Mouse (Mus musculus) neural tube, embryonic 14.5 days (tissue): ENCODE measurements around the gene Creg1. TPM values are rescaled to one million over a fixed set of nuclear protein-coding genes. Genes with fewer than 3 reads are reported as not detected.
"Not testable (repeated sequence)": the region's sequence is repeated elsewhere in the genome, so short reads cannot be mapped to it uniquely, and the experiment has no call there.

Source experiments
- ATAC-seq: fragments of 200-750 bp; cut with Nextera tagmentation; 2 replicates; pipeline ENCODE4 v1.8.0; 2017; ENCODE audit warnings: low read depth, mild to moderate bottlenecking, moderate TSS enrichment, moderate library complexity
- H3K27ac ChIP-seq: fragments of 300-500 bp; sonication (generic); 2 replicates; pipeline ENCODE4 v1.5.1; 2014; ENCODE audit warnings: low read depth, mild to moderate bottlenecking, control low read depth, low read length, moderate library complexity, mixed read lengths
- H3K27me3 ChIP-seq: fragments of 300-500 bp; sonication (generic); 2 replicates; pipeline ENCODE4 v1.6.1; 2014; ENCODE audit warnings: low read length; ENCODE audit not compliant: control insufficient read depth, insufficient read depth
- H3K36me3 ChIP-seq: fragments of 300-500 bp; sonication (generic); 2 replicates; pipeline ENCODE4 v1.6.1; 2014; ENCODE audit warnings: low read length, mixed read lengths; ENCODE audit not compliant: control insufficient read depth, insufficient read depth
- H3K4me1 ChIP-seq: fragments of 300-500 bp; sonication (generic); 2 replicates; pipeline ENCODE4 v1.6.1; 2014; ENCODE audit warnings: low read length; ENCODE audit not compliant: control insufficient read depth, insufficient read depth
- H3K4me2 ChIP-seq: fragments of 300-500 bp; sonication (generic); 2 replicates; pipeline ENCODE4 v1.6.1; 2014; ENCODE audit warnings: mild to moderate bottlenecking, low read depth, low read length, control low read depth
- H3K4me3 ChIP-seq: fragments of 300-500 bp; sonication (generic); 2 replicates; pipeline ENCODE4 v1.5.1; 2014; ENCODE audit warnings: low read depth, low read length, control low read depth, mixed read lengths
- H3K9ac ChIP-seq: fragments of 300-500 bp; sonication (generic); replicated peaks from 2 replicates; pipeline ENCODE4 v1.6.1; 2014; ENCODE audit warnings: low read depth, mild to moderate bottlenecking, control low read depth, low read length, mixed read lengths
- H3K9me3 ChIP-seq: fragments of 300-500 bp; sonication (generic); 2 replicates; pipeline ENCODE4 v1.6.1; 2016; ENCODE audit warnings: low read length; ENCODE audit not compliant: control insufficient read depth
- WGBS: fragments of 180-500 bp; shearing (Covaris S2); extraction: QIAGEN DNeasy Blood & Tissue Kit; methylation state at CpG from one replicate; pipeline ENCODE4 v1.1.7; 2014; 5-methylcytosine and 5-hydroxymethylcytosine counted together
- polyA plus RNA-seq: library from polyadenylated mRNA; unstranded; fragments of >200 nt; fragmentation: Nextera tagmentation; extraction: Ambion mirVana; gene quantifications from 2 replicates; pipeline ENCODE4 v1.2.1, GENCODE M21; 2014

Gene Creg1
- polyA plus RNA-seq, 1 experiment from 2014 or later = 39.7 TPM

DNA sequence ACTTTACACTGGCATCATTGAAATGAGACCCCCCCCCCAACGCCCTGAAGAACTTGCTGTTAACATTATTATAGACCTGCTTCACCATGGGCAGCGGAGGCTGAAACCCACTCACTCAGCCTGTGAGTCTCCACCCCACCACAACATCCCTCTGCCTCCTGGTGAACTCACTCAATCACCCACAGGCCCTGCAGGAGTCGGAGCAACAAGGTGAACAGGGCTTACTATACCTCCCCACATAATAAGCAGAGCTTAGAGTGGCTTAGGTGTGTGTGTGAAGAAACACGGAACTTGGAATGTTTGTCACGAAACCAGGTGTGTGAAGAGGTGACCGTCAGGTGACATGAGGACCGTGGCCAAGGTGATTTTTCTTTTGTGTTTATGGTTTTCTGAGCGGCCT is 21.6 kb upstream of the Creg1 start:
- no peak overlapping the region for H3K27ac ChIP-seq
- H3K27me3 ChIP-seq = no peaks in the 10 kb centered on the region
- H3K9me3 ChIP-seq = no peaks in the 10 kb centered on the region
- H3K36me3 ChIP-seq = no peaks in the 10 kb centered on the region
- H3K4me3 ChIP-seq = no peak overlapping the region
- no peak for ATAC-seq
- WGBS = 86% methylated on average over 8 of the region's 8 CpGs
- no peaks in the 10 kb centered on the region for H3K4me1 ChIP-seq
- no peak overlapping the region for H3K9ac ChIP-seq
- H3K4me2 ChIP-seq = no peak overlapping the region

DNA sequence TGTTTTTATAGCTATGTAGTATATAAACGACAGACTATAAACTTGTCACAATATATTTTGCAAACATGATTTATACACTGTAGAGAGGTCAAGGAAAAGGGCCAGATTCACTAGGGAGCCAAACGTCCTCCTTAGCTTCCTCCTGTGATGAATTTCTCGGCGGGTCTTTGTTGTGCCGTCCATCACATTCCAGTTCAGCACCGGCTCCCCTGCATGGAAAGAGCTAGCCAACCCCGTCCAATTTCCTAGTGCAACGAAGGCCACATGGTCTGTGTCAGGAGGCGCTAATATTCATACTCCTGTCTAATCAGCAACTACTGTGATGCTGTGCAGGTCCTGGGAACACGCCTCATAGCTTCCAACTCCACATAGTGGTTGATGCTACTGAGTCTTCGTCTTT is 15.5 kb upstream of the Creg1 start:
- WGBS = 39% methylated on average over 11 of the region's 11 CpGs

DNA sequence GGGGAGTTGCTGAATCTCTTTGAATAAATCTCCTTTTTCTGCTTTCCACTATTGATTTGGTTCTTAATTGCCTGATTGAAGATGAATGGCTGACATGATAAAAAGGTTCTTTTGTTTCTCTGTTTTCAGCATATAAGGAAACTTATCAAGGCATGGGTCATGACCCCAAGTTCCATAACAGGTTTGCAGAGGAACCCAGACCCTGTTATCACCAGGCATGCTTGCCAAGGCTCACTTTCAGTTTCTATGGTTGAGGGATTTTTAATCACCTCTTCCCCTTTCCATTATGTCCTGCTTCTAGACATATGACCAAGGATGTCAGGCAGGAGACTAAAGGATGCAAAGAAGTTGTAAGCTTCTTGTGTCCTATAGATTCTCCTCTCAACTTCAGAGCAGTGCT is 12.4 kb upstream of the Creg1 start:
- H3K4me3 ChIP-seq = no peak overlapping the region
- no peaks in the 10 kb centered on the region for H3K9me3 ChIP-seq
- no peak overlapping the region for H3K27ac ChIP-seq
- no peak overlapping the region for H3K4me2 ChIP-seq
- no peaks in the 10 kb centered on the region for H3K36me3 ChIP-seq
- no peaks in the 10 kb centered on the region for H3K27me3 ChIP-seq
- H3K4me1 ChIP-seq = no peaks in the 10 kb centered on the region
- no peak for ATAC-seq
- H3K9ac ChIP-seq = no peak overlapping the region

More for the DNA sequence above, 15.5 kb upstream of the Creg1 start:
- H3K27me3 ChIP-seq = no peaks in the 10 kb centered on the region
- no peak overlapping the region for H3K4me2 ChIP-seq
- H3K9me3 ChIP-seq = no peaks in the 10 kb centered on the region
- H3K27ac ChIP-seq = no peak overlapping the region
- ATAC-seq = peak; percentile 28; the same call in 1 of the 2 replicates
- H3K4me3 ChIP-seq = no peak overlapping the region
- no peak overlapping the region for H3K9ac ChIP-seq
- H3K4me1 ChIP-seq = no peaks in the 10 kb centered on the region
- no peaks in the 10 kb centered on the region for H3K36me3 ChIP-seq

DNA sequence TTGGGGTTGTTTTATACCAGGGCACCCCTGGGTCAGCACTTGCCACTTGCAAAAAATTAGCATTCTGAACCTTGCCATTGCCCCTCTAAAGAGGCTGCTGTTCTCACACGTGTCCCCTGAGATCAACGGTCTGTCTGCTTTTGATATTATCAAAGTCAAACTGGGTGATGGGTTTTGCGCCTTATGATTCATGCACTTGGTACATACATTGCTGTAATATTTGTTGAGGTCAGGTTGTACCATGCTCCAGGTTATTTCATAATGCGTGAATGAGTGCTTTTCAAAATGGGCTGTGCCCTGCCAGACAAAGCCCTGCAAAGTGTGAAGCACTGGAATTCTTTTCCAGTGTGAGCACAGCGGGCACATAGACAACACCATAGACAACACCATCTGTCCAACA is 11.7 kb upstream of the Creg1 start:
- Histone ChIP-seq H3K36me3 (no peaks in the 10 kb centered on the region), H3K27me3 (no peaks in the 10 kb centered on the region), H3K9me3 (no peaks in the 10 kb centered on the region), H3K9ac (no peak overlapping the region), H3K27ac (no peak overlapping the region), H3K4me1 (no peaks in the 10 kb centered on the region), H3K4me3 (no peak overlapping the region), H3K4me2 (no peak overlapping the region)
- no peak for ATAC-seq
- 88% methylated on average over 5 of the region's 5 CpGs for WGBS

DNA sequence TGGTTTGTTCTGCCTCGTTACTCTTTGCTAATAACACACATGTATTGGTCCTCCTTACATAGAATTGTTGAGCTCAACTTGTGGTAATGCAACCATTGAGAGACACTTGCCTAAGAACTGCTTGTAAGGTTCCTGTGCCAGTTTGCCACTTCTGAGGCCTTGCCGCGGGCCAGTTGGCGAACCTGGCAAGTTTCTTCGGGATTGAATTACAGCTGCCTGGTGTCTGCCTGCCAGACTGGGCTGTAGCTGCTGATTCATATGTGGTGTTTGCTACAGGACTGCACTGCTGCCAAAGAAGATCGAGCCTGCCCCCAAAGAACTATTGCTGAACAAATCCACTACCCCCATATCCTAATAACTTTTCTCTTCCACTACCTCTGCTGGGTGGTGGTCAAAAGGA is 9.3 kb upstream of the Creg1 start:
- H3K36me3 ChIP-seq = no peaks in the 10 kb centered on the region
- H3K9me3 ChIP-seq = no peaks in the 10 kb centered on the region
- no peaks in the 10 kb centered on the region for H3K27me3 ChIP-seq
- no peaks in the 10 kb centered on the region for H3K4me1 ChIP-seq
- no peak overlapping the region for H3K27ac ChIP-seq
- WGBS = 88% methylated on average over 6 of the region's 6 CpGs
- ATAC-seq = no peak
- H3K4me3 ChIP-seq = no peak overlapping the region
- H3K4me2 ChIP-seq = no peak overlapping the region
- H3K9ac ChIP-seq = no peak overlapping the region

DNA sequence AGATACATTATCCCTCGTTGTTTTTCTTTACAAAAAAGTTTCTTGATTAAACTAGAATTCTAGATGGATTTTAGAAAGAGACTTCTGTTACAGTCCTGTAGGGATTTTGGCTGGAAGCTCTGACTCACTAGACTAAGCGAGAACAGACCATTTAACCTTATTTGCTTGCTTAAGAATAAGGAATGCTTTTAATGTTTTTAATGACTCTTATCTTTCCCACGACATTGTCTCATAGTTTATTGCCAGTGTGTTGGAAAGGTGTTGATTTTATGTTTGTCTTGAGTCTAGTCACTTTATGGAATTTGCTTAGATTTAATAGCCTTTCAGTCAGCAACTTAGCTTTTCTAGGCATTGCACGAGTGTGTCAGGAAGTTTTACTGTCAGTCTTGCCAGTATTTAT is 8.4 kb upstream of the Creg1 start:
- Histone ChIP-seq H3K27ac (no peak overlapping the region), H3K36me3 (no peaks in the 10 kb centered on the region), H3K27me3 (no peaks in the 10 kb centered on the region), H3K9me3 (no peaks in the 10 kb centered on the region), H3K4me1 (no peaks in the 10 kb centered on the region), H3K4me2 (no peak overlapping the region), H3K9ac (no peak overlapping the region), H3K4me3 (no peak overlapping the region)
- no peak for ATAC-seq
- 62% methylated on average over 4 of the region's 4 CpGs for WGBS

DNA sequence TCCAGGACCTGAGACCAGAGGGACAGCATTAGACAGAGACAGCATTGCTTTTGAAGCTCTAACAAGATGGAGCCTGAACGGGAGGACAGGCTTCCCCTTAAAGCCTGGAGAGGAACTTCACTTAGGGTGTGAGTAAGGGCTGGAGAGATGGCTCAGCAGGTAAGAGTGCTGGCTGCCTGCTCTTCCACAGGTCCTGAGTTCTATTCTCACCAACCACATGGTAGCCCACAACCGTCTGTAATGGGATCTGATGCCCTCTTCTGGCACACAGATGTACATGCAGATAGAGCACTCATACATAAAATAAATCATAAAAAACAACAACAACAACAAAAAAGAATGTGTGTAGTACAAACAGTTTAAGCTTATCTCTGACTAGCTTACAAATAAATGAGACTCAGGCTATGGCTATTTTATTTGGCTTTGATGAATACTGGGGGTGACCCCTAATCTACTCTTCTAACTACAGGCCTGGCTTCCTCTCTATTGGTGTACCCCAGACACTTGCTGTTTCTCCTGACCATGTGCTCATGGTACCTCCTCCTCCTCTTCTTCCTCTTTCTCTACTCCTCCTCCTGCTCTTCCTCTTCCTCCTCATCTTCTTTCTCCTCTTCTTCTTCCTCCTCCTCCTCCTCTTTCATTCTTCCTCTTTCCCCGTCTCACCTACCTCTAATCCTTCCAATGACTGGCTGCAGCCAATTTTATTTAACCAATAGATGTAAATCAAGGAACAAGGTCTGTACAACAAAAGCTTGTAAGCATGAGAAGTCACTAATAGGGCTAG is 1.8 kb upstream of the Creg1 start:
- peaks cover 5% of the 10 kb centered on the region for H3K27me3 ChIP-seq
- WGBS = 83% methylated on average over 3 of the region's 3 CpGs
- H3K4me1 ChIP-seq = peaks cover 6% of the 10 kb centered on the region; the same call in 1 of the 2 replicates
- no peaks in the 10 kb centered on the region for H3K36me3 ChIP-seq
- no peak overlapping the region for H3K4me3 ChIP-seq
- H3K9ac ChIP-seq = no peak overlapping the region
- no peak for ATAC-seq
- no peak overlapping the region for H3K27ac ChIP-seq
- H3K9me3 ChIP-seq = no peaks in the 10 kb centered on the region
- H3K4me2 ChIP-seq = no peak overlapping the region

DNA sequence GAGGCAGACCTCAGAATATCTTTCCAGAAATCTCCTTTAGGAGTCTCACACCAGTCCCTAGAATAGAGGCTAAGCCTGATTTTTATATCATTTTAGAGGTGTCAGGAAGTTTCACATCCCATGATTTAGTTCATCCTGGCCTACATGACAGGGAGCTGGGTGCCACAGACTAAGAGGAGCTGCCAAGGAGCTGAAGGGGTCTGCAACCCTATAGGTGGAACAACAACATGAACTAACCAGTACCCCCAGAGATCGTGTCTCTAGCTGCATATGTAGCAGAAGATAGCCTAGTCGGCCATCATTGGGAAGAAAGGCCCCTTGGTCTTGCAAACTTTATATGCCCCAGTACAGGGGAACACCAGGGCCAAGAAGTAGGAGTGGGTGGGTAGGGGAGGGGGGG is 1.0 kb upstream of the Creg1 start:
- not testable (repeated sequence) for H3K4me3 ChIP-seq, H3K4me2 ChIP-seq, H3K9ac ChIP-seq, H3K9me3 ChIP-seq, H3K27ac ChIP-seq, H3K36me3 ChIP-seq, H3K4me1 ChIP-seq, ATAC-seq, H3K27me3 ChIP-seq
- WGBS = 77% methylated on average over 2 of the region's 2 CpGs

DNA sequence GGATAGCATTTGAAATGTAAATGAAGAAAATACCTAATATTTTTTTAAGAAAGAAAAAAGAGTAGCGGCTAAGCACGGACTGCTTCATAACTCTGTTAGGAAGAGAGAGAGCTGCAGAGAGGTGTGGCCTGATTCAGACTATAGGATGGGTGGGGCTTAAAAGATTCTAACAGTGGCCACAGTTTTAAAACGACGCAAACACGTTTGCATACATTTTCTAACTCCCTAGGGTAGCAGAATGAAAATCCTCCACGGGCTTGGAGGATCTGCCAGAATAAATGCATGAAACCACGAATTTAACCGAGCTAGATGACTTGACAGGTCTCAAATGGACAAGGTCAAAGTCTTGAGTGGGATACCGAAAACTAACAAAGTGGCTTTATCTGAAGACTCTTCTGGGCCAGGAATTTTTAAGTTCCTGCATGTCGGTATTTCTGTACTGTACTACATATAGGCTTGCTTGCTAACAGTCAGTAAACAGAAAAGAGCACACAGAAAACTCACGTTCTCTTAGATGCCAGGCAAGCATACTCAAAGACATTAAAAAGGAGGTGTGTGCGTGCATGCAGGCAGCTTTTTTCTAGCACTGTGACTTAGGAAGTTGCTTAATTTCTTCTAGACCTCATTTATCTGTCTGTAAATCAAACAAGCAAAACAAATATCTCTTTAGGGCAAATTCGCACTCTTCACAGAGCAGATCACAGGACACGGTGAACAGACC is 472 bp upstream of the Creg1 start:
- Histone ChIP-seq H3K36me3 (no peaks in the 10 kb centered on the region), H3K9me3 (no peaks in the 10 kb centered on the region), H3K4me1 (peaks cover 6% of the 10 kb centered on the region; the same call in 1 of the 2 replicates), H3K4me2 (peak overlapping the region; percentile 91), H3K9ac (no peak overlapping the region), H3K27me3 (peaks cover 5% of the 10 kb centered on the region), H3K4me3 (peak overlapping the region; percentile 82), H3K27ac (no peak overlapping the region)
- ATAC-seq = peak; percentile 48
- WGBS = 30% methylated on average over 14 of the region's 14 CpGs
